In genomic region chr8:123042158-123042973, GRCm38 (mm10) we compare ENCODE assay signal across 8 mouse cellular contexts. TPM values are rescaled to one million over a fixed set of nuclear protein-coding genes. Genes with fewer than 3 reads are reported as not detected.
DNase-seq lines count a peak whose midpoint lies in the region; ATAC-seq and TF ChIP-seq lines count a peak whose summit lies in the region.

Ankrd11 (minus strand) TSS chr8:123042277.

- TF ChIP-seq POLR2A in testis, adult 2 months (IDR thresholded peaks at IDR 0.05; ENCODE audit: control insufficient read depth, low read depth, low read length), result peak; percentile 88

- no peaks in the 10 kb centered on the region for H3K27me3 ChIP-seq in E14TG2a.4 (ENCODE audit: insufficient read depth, low read length)
- no peaks in the 10 kb centered on the region for H3K27me3 ChIP-seq in forebrain, embryonic 12.5 days
- H3K27me3 ChIP-seq in heart, postnatal 0 days (ENCODE audit: control insufficient read depth, insufficient read depth, low read length), result no peaks in the 10 kb centered on the region
- no peaks in the 10 kb centered on the region for H3K27me3 ChIP-seq in liver, embryonic 16.5 days (ENCODE audit: control insufficient read depth, insufficient read depth, low read depth, low read length)
- H3K27me3 ChIP-seq in neural tube, embryonic 13.5 days, result no peaks in the 10 kb centered on the region
- no peaks in the 10 kb centered on the region for H3K27me3 ChIP-seq in testis, adult 2 months (ENCODE audit: control insufficient read depth, insufficient read depth, low read length)

- peak within 1 kb of the TSS; percentile 100 for H3K9ac ChIP-seq in forebrain, embryonic 12.5 days
- H3K9ac ChIP-seq in heart, postnatal 0 days (replicated peaks; ENCODE audit: low read depth, low read length), result peak within 1 kb of the TSS; percentile 100
- peak within 1 kb of the TSS; percentile 100 for H3K9ac ChIP-seq in liver, embryonic 16.5 days (ENCODE audit: low read depth, low read length)
- peak within 1 kb of the TSS; percentile 100 for H3K9ac ChIP-seq in neural tube, embryonic 13.5 days

- DNase-seq in c-Kit-positive CD71-positive TER-119-positive erythroid progenitor cells, embryonic 14.5 days (ENCODE audit: low spot score), result peak; percentile 99
- peak; percentile 99 for DNase-seq in heart, postnatal 0 days (ENCODE audit: low spot score)
- DNase-seq in kidney, postnatal 4 days, result peak; percentile 99 to 100

- peak within 1 kb of the TSS; percentile 96 for H3K4me3 ChIP-seq in E14TG2a.4 (replicated peaks; ENCODE audit: low read length)
- peak within 1 kb of the TSS; percentile 100 for H3K4me3 ChIP-seq in forebrain, embryonic 12.5 days (replicated peaks)
- peak within 1 kb of the TSS; percentile 80 for H3K4me3 ChIP-seq in heart, postnatal 0 days (ENCODE audit: low read depth, low read length)
- H3K4me3 ChIP-seq in liver, embryonic 16.5 days (ENCODE audit: low read depth, low read length), result peak within 1 kb of the TSS; percentile 99
- H3K4me3 ChIP-seq in neural tube, embryonic 13.5 days, result peak within 1 kb of the TSS; percentile 100
- peak within 1 kb of the TSS; percentile 98 for H3K4me3 ChIP-seq in testis, adult 2 months (ENCODE audit: control insufficient read depth, low read depth, low read length)

- TF ChIP-seq EP300 in heart, postnatal 0 days (IDR thresholded peaks at IDR 0.05; ENCODE audit: low read depth), result peak; percentile 87; the same call in 1 of the 2 replicates

- peaks cover 26% of the 10 kb centered on the region for H3K36me3 ChIP-seq in E14TG2a.4 (ENCODE audit: insufficient read depth, low read length)
- no peaks in the 10 kb centered on the region for H3K36me3 ChIP-seq in forebrain, embryonic 12.5 days (replicated peaks)
- H3K36me3 ChIP-seq in heart, postnatal 0 days (replicated peaks; ENCODE audit: control insufficient read depth, insufficient read depth, low read length), result no peaks in the 10 kb centered on the region
- no peaks in the 10 kb centered on the region for H3K36me3 ChIP-seq in liver, embryonic 16.5 days (ENCODE audit: control insufficient read depth, insufficient read depth)
- peaks cover 15% of the 10 kb centered on the region for H3K36me3 ChIP-seq in neural tube, embryonic 13.5 days
- 0 out of 2 replicates have a peak, but pooled peaks cover 1% of the 10 kb centered on the region for H3K36me3 ChIP-seq in testis, adult 2 months (ENCODE audit: control insufficient read depth, insufficient read depth, low read length)

- TF ChIP-seq CTCF in E14TG2a.4 (conservative IDR thresholded peaks at IDR 0.05; ENCODE audit: low read length), result no peak
- peak; percentile 23; the same call in 1 of the 2 replicates for TF ChIP-seq CTCF in heart, postnatal 0 days (IDR thresholded peaks at IDR 0.05; ENCODE audit: low read depth)
- peak; percentile 12; the same call in 1 of the 2 replicates for TF ChIP-seq CTCF in testis, adult 2 months (IDR thresholded peaks at IDR 0.05; ENCODE audit: control insufficient read depth, insufficient read depth, insufficient replicate concordance, low read depth, low read length)

- H3K4me1 ChIP-seq in E14TG2a.4 (replicated peaks; ENCODE audit: low read depth, low read length), result peaks cover 63% of the 10 kb centered on the region
- H3K4me1 ChIP-seq in forebrain, embryonic 12.5 days, result peaks cover 42% of the 10 kb centered on the region
- H3K4me1 ChIP-seq in heart, postnatal 0 days (ENCODE audit: control insufficient read depth, insufficient read depth), result peaks cover 31% of the 10 kb centered on the region
- peaks cover 44% of the 10 kb centered on the region for H3K4me1 ChIP-seq in liver, embryonic 16.5 days (ENCODE audit: control insufficient read depth, low read depth, low read length)
- H3K4me1 ChIP-seq in neural tube, embryonic 13.5 days (replicated peaks), result peaks cover 44% of the 10 kb centered on the region
- H3K4me1 ChIP-seq in testis, adult 2 months (ENCODE audit: control insufficient read depth, insufficient read depth, low read length), result peaks cover 9% of the 10 kb centered on the region

- peak within 1 kb of the TSS; percentile 95 for H3K27ac ChIP-seq in forebrain, embryonic 12.5 days
- H3K27ac ChIP-seq in heart, postnatal 0 days (ENCODE audit: low read depth), result peak within 1 kb of the TSS; percentile 100
- peak within 1 kb of the TSS; percentile 100 for H3K27ac ChIP-seq in liver, embryonic 16.5 days (ENCODE audit: low read length)
- peak within 1 kb of the TSS; percentile 98 for H3K27ac ChIP-seq in neural tube, embryonic 13.5 days (replicated peaks)
- peak within 1 kb of the TSS; percentile 95 for H3K27ac ChIP-seq in testis, adult 2 months (ENCODE audit: control insufficient read depth, insufficient read depth, low read depth, low read length)

- ATAC-seq in forebrain, embryonic 12.5 days (ENCODE audit: low FRiP score), result peak; percentile 96
- peak; percentile 95 for ATAC-seq in heart, postnatal 0 days (ENCODE audit: insufficient read depth, low read depth)
- peak; percentile 94 for ATAC-seq in liver, embryonic 16.5 days (ENCODE audit: low read depth)
- ATAC-seq in neural tube, embryonic 13.5 days (ENCODE audit: low read depth), result peak; percentile 98

- peak within 1 kb of the TSS; percentile 86 for H3K4me2 ChIP-seq in forebrain, embryonic 12.5 days
- peak within 1 kb of the TSS; percentile 79 for H3K4me2 ChIP-seq in heart, postnatal 0 days (ENCODE audit: low read depth, low read length)
- peak within 1 kb of the TSS; percentile 91 for H3K4me2 ChIP-seq in liver, embryonic 16.5 days (ENCODE audit: low read depth, low read length)
- peak within 1 kb of the TSS; percentile 85 for H3K4me2 ChIP-seq in neural tube, embryonic 13.5 days

- under 1% methylated on average over 88 of the region's 91 CpGs for WGBS in forebrain, embryonic 12.5 days
- WGBS in heart, postnatal 0 days, result under 1% methylated on average over 86 of the region's 91 CpGs
- under 1% methylated on average over 90 of the region's 91 CpGs for WGBS in liver, embryonic 16.5 days (ENCODE audit: insufficient replicate concordance)
- WGBS in neural tube, embryonic 13.5 days, result under 1% methylated on average over 89 of the region's 91 CpGs

- H3K9me3 ChIP-seq in E14TG2a.4 (ENCODE audit: low read length), result no peaks in the 10 kb centered on the region
- H3K9me3 ChIP-seq in forebrain, embryonic 12.5 days, result no peaks in the 10 kb centered on the region
- no peaks in the 10 kb centered on the region for H3K9me3 ChIP-seq in heart, postnatal 0 days (replicated peaks; ENCODE audit: control insufficient read depth, low read length)
- H3K9me3 ChIP-seq in liver, embryonic 16.5 days (replicated peaks; ENCODE audit: control insufficient read depth, low read length), result no peaks in the 10 kb centered on the region
- no peaks in the 10 kb centered on the region for H3K9me3 ChIP-seq in neural tube, embryonic 13.5 days

RNA-seq across cellular contexts. Expression of gene Ankrd11, which starts in this region (rescaled TPM):
- polyA plus RNA-seq in forebrain, embryonic 12.5 days (2016; fragmentation: Nextera tagmentation; extraction: Ambion mirVana), result 38.4 and 65.7 TPM in 2 replicates
- 51.2 and 65.8 TPM in 2 replicates for total RNA-seq in heart, postnatal 0 days (2014; rRNA removed; ENCODE audit: low replicate concordance)
- polyA plus RNA-seq in heart, postnatal 0 days (2015; fragmentation: Nextera tagmentation; extraction: Ambion mirVana), result 21.6 and 24.3 TPM in 2 replicates
- 7.8 and 8.6 TPM in 2 replicates for polyA plus RNA-seq in liver, embryonic 16.5 days (2015; fragmentation: Nextera tagmentation; extraction: Ambion mirVana)
- polyA plus RNA-seq in neural tube, embryonic 13.5 days (2015; fragmentation: Nextera tagmentation; extraction: Ambion mirVana), result 43.2 and 58.2 TPM in 2 replicates
- polyA plus RNA-seq in testis, adult 2 months (2012; rRNA removed), result 37.6 and 41.9 TPM in 2 replicates

Comparison
In these comparisons a context has a peak if more than half of its experiments do, and no peak if none do; other contexts are left out.
1. Peak in every context shown above with its lines: DNase-seq, ATAC-seq, H3K4me3 ChIP-seq and H3K27ac ChIP-seq.